Mouse (Mus musculus) forebrain, embryonic 15.5 days (tissue): ENCODE data around the gene Lyst. TPM values are rescaled to one million over a fixed set of nuclear protein-coding genes. Genes with fewer than 3 reads are reported as not detected.
"Not testable (repeated sequence)": the region's sequence is repeated elsewhere in the genome, so short reads cannot be mapped to it uniquely, and the experiment has no call there.

Experiments used
- ATAC-seq: fragments of 200-750 bp; cut with Nextera tagmentation; replicated peaks from 2 replicates; pipeline ENCODE4 v1.8.0; 2017; ENCODE audit warnings: mild to moderate bottlenecking, moderate TSS enrichment, moderate library complexity
- H3K27ac ChIP-seq: fragments of 300-500 bp; sonication (generic); replicated peaks from 2 replicates; pipeline ENCODE4 v1.5.1; 2015; ENCODE audit warnings: mild to moderate bottlenecking, inconsistent platforms
- H3K27me3 ChIP-seq: fragments of 300-500 bp; sonication (generic); 2 replicates; pipeline ENCODE4 v1.6.1; 2015; ENCODE audit warnings: inconsistent platforms
- H3K36me3 ChIP-seq: fragments of 300-500 bp; sonication (generic); 2 replicates; pipeline ENCODE4 v1.6.1; 2015; ENCODE audit warnings: mild to moderate bottlenecking, inconsistent platforms
- H3K4me1 ChIP-seq: fragments of 300-500 bp; sonication (generic); 2 replicates; pipeline ENCODE4 v1.6.1; 2015; ENCODE audit warnings: inconsistent platforms
- H3K4me2 ChIP-seq: fragments of 300-500 bp; sonication (generic); replicated peaks from 2 replicates; pipeline ENCODE4 v1.6.1; 2015; ENCODE audit warnings: mild to moderate bottlenecking, inconsistent platforms
- H3K4me3 ChIP-seq: fragments of 300-500 bp; sonication (generic); 2 replicates; pipeline ENCODE4 v1.5.1; 2015; ENCODE audit warnings: mild to moderate bottlenecking, inconsistent platforms
- H3K9ac ChIP-seq: fragments of 300-500 bp; sonication (generic); replicated peaks from 2 replicates; pipeline ENCODE4 v1.6.1; 2015; ENCODE audit warnings: mild to moderate bottlenecking, inconsistent platforms
- H3K9me3 ChIP-seq: fragments of 300-500 bp; sonication (generic); 2 replicates; pipeline ENCODE4 v1.6.1; 2016; ENCODE audit warnings: inconsistent platforms
- WGBS: fragments of 180-500 bp; shearing (Covaris S2); methylation state at CpG from one replicate; pipeline ENCODE4 v1.1.7; 2015; ENCODE audit warnings: mixed read lengths; 5-methylcytosine and 5-hydroxymethylcytosine counted together
- polyA plus RNA-seq: library from polyadenylated mRNA; unstranded; fragments of >200 nt; fragmentation: Nextera tagmentation; extraction: Ambion mirVana; gene quantifications from 2 replicates; pipeline ENCODE4 v1.2.1, GENCODE M21; 2015

The Lyst gene
- polyA plus RNA-seq, 1 experiment from 2014 or later = 4.1 TPM

DNA sequence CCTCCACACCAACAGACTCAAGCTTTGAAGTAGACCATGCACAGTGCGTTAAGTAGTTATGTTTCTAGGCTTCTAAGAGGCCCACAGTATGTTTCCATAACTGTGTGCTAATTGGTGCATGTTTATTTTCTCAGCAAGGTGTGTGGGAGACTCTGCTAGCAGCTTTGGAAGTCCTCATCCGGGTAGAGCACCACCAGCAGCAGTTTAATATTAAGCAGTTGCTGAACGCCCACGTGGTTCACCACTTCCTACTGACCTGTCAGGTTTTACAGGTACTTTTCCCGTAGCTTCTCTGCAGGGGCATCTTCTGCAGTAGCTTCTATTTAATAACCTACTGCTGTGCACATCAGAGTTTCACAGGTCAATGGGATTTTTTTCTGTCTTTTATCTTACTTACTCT is 80.5 kb downstream of the Lyst start:
- Histone ChIP-seq H3K4me1 (no peaks in the 10 kb centered on the region), H3K27me3 (no peaks in the 10 kb centered on the region), H3K36me3 (peaks cover 3% of the 10 kb centered on the region; the same call in 1 of the 2 replicates), H3K9me3 (no peaks in the 10 kb centered on the region), H3K9ac (no peak overlapping the region), H3K27ac (no peak overlapping the region), H3K4me3 (no peak overlapping the region), H3K4me2 (no peak overlapping the region)
- 63% methylated on average over 5 of the region's 5 CpGs for WGBS
- ATAC-seq = no peak

DNA sequence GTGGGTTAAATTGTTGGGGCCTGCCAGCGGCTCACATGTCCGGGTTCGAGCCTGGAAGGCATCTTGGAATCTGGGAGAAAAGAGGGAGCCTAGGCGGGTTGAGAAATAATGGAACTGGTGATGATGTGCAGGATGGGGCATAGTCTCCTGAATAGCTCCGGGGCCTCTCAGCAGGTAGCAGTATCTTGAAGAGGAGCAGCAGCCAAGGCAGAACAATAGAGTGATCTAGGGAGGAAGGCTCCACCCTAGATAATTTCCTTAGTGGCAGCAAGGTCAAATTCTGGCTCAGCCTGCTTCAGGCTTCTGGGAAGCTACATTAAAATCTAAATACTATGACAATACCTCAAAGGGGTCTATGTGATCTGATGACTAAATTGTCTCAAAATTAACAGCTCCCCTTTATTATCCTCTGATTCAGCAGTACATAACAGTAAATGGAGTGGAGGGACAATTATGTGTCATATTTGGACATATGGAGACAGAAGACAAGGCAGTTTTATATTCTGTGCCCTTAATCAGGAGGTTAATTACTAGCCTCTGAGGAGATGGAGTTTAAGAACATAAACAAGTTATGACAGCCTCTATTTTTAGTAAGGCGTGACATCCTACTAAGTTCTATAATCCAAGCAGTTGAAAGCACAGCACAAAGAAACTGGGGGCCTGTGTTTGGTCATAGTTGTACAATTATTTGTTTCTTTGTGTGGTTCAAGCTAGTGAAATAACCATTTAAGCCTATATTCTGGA is 81.6 kb downstream of the Lyst start:
- 70% methylated on average over 6 of the region's 6 CpGs for WGBS

DNA sequence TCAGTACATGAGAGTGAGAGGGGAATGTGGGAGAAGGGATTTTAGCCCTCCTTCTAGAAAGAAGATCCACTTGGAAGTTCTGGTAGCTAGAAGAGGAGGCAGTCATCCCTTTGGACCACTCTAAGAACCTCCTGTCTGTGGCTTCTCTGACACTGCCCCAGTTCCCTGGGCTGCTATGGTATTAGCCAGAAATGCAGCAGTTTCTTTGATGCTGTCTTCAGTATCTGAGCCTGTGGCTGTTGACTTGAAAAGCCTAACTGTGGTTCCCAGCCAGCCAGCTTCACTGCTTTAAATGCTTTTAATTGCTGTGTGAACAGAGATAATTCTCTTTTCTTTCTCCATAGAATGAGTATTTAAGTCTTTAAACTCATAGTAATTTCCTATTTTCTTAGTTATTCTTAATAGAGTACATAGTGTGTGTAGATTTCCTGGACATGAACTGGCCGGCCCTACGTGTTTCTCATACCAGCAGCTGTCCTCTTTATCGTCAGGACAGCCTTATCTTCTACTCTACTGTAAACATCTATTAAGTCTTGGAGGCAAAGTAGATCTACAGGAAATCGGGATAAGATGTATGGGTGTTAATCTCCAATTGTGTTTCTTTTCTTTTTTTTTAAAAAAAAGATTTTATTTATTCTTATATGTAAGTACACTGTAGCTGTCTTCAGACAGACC is 84.6 kb downstream of the Lyst start:
- H3K27me3 ChIP-seq = no peaks in the 10 kb centered on the region
- peaks cover 14% of the 10 kb centered on the region for H3K36me3 ChIP-seq
- H3K4me3 ChIP-seq = no peak overlapping the region
- no peaks in the 10 kb centered on the region for H3K4me1 ChIP-seq
- no peaks in the 10 kb centered on the region for H3K9me3 ChIP-seq
- 91% methylated on average over 4 of the region's 4 CpGs for WGBS
- no peak overlapping the region for H3K9ac ChIP-seq
- H3K27ac ChIP-seq = no peak overlapping the region
- no peak for ATAC-seq
- H3K4me2 ChIP-seq = no peak overlapping the region

More for the DNA sequence above, 81.6 kb downstream of the Lyst start:
- Histone ChIP-seq H3K9me3 (no peaks in the 10 kb centered on the region), H3K4me3 (no peak overlapping the region), H3K9ac (no peak overlapping the region), H3K4me1 (no peaks in the 10 kb centered on the region), H3K27me3 (no peaks in the 10 kb centered on the region), H3K27ac (no peak overlapping the region), H3K4me2 (no peak overlapping the region), H3K36me3 (peaks cover 8% of the 10 kb centered on the region; the same call in 1 of the 2 replicates)
- ATAC-seq = no peak

DNA sequence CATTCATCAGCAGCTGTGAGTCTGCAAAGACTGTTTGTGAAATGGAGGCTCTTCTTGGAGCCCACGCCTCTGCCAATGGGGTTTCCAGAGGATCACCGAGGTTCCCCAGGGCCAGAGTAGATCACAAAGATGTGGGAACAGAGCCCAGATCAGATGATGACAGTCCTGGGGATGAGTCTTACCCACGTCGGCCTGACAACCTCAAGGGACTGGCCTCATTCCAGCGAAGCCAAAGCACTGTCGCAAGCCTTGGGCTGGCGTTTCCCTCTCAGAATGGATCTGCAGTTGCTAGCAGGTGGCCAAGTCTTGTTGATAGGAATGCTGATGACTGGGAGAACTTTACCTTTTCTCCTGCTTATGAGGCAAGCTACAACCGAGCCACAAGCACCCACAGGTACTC is 87.7 kb downstream of the Lyst start:
- H3K4me1 ChIP-seq = no peaks in the 10 kb centered on the region

DNA sequence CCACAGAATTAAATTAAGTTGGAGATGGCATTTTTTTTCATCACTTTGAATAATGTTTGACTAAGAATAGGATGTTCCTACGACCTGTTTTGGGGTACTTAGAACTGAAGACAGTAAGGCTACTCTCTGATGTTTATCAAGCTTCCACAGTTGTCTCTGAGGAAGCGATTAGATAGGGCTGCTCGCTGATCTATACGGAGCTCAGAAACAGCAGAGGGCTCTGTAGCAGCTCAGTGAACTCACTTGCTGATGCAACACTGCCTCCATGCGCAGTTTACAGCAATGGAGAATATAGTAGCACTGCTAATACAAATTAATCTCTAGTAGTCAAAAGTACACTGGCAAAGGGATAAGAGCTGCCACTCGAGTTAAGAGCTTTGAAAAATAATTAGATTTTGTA is 91.4 kb downstream of the Lyst start:
- Histone ChIP-seq H3K9me3 (no peaks in the 10 kb centered on the region), H3K36me3 (peaks cover 6% of the 10 kb centered on the region; the same call in 1 of the 2 replicates), H3K4me3 (no peak overlapping the region), H3K4me2 (no peak overlapping the region), H3K27me3 (no peaks in the 10 kb centered on the region), H3K9ac (no peak overlapping the region), H3K27ac (no peak overlapping the region), H3K4me1 (no peaks in the 10 kb centered on the region)
- 63% methylated on average over 6 of the region's 6 CpGs for WGBS
- ATAC-seq = no peak

More for the DNA sequence above, 87.7 kb downstream of the Lyst start:
- H3K27me3 ChIP-seq = no peaks in the 10 kb centered on the region
- no peak overlapping the region for H3K4me3 ChIP-seq
- H3K36me3 ChIP-seq = peaks cover 14% of the 10 kb centered on the region
- no peaks in the 10 kb centered on the region for H3K9me3 ChIP-seq
- no peak overlapping the region for H3K27ac ChIP-seq
- ATAC-seq = no peak
- 85% methylated on average over 8 of the region's 8 CpGs for WGBS
- no peak overlapping the region for H3K9ac ChIP-seq
- no peak overlapping the region for H3K4me2 ChIP-seq

DNA sequence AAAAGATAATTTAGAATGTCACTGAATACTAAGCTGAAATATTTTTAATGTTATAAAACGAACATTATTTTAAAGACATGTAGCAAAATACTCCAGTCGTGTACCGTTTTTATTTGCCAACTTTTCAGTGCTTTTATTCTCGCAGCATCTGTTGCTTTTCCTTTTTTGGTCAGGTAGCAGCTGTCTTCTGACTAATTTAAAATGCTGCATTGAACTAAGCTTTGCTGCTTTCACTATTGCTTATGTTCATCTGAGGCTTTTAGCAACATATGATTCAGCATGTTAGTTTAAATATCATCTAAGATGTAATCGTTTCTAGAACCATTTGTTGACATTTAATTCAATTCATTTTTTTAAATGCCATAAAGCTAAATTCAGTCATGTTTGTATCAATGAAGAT is 113.3 kb downstream of the Lyst start:
- Histone ChIP-seq H3K9me3 (no peaks in the 10 kb centered on the region), H3K36me3 (peaks cover 6% of the 10 kb centered on the region), H3K4me3 (no peak overlapping the region), H3K27ac (no peak overlapping the region), H3K9ac (no peak overlapping the region), H3K27me3 (no peaks in the 10 kb centered on the region), H3K4me1 (0 out of 2 replicates have a peak, but pooled peaks cover 3% of the 10 kb centered on the region), H3K4me2 (no peak overlapping the region)
- ATAC-seq = peak; percentile 67
- 68% methylated on average over 5 of the region's 5 CpGs for WGBS

DNA sequence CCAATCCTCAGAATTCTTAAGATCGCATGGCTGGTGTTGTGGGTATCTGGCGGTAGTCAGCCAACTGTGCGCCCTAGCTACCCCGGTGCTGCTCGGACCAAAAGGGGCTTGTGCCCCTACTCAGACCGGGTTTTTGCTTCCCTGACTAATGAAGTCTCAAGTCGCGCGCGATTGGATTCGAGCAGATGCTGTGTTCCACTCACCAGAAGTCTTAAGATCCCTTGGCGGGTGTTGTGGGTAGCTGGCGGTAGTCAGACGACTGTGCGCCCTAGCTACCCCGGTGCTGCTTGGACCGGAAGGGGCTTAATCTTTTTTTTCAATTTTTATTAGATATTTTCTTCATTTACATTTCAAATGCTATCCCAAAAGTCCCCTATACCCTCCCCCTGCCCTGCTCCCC is 131.2 kb downstream of the Lyst start:
- H3K9me3 ChIP-seq, H3K27me3 ChIP-seq, H3K4me2 ChIP-seq, ATAC-seq, H3K4me1 ChIP-seq, H3K27ac ChIP-seq, H3K36me3 ChIP-seq, H3K4me3 ChIP-seq, H3K9ac ChIP-seq: not testable (repeated sequence)
- WGBS = 92% methylated on average over 17 of the region's 17 CpGs

DNA sequence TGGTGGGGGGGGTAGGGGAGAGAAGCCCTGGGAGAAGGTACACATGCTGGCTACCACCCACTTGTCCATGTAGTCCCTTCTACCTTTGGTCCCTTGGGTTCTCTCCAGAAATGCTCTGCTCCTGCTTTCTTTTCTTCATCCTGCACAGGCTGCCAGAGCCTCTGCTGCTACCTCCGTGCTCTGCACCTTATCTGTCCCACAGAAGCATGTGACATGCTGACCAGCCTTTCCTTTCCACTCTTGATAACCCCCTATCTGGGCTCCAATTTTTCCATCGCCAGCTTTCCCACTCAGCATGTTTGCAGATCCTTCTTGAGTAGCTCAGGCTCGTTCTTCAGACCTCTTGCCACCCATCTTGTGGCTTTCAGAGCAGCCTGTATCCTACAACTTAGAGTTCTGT is 133.1 kb downstream of the Lyst start:
- no peaks in the 10 kb centered on the region for H3K4me1 ChIP-seq
- no peak overlapping the region for H3K4me3 ChIP-seq
- H3K27ac ChIP-seq = no peak overlapping the region
- H3K27me3 ChIP-seq = no peaks in the 10 kb centered on the region
- no peaks in the 10 kb centered on the region for H3K9me3 ChIP-seq
- 89% methylated on average over 3 of the region's 3 CpGs for WGBS
- H3K4me2 ChIP-seq = no peak overlapping the region
- H3K36me3 ChIP-seq = peaks cover 7% of the 10 kb centered on the region; the same call in 1 of the 2 replicates
- ATAC-seq = no peak
- no peak overlapping the region for H3K9ac ChIP-seq

DNA sequence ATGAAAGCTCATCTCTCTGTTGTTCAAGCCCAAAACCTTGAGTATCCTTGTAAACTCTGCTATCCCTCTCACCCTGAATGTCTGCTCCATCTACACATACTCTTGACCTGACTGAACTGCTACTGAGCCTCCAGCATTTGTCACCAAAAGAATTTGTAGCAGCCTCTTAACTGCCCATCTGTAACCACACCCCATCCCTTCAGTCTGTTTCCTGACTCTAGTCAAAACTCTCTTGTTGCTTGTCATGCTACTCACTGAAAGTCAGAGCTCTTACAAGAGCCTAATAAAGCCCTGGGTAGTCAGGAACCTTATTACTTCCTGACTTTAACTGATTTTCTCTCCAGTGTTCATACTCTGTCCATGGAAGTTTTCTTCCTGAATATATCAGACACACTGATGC is 133.6 kb downstream of the Lyst start:
- no peaks in the 10 kb centered on the region for H3K9me3 ChIP-seq
- no peak overlapping the region for H3K27ac ChIP-seq
- no peak overlapping the region for H3K4me2 ChIP-seq
- no peak for ATAC-seq
- H3K36me3 ChIP-seq = peaks cover 7% of the 10 kb centered on the region; the same call in 1 of the 2 replicates
- no peaks in the 10 kb centered on the region for H3K27me3 ChIP-seq
- no peak overlapping the region for H3K9ac ChIP-seq
- H3K4me1 ChIP-seq = no peaks in the 10 kb centered on the region
- no peak overlapping the region for H3K4me3 ChIP-seq

DNA sequence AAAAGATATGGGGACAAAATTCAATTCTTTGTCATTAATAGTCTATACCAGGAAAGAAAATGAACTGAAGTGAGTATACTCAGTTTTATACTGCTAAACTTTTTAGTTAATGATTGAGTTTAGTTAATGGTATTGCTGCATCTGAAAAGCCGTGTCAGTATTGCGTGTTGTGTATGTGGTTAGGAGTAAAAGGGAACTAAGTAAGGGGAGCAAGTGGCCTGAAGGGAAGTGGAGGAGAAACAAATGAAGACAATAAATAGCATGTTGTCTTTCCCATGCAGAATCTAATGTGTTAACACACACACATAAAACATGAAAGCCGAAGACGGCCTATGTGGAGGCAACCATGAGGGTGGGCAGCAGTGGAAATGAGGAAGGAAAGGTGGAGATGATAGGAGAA is 149.0 kb downstream of the Lyst start:
- peaks cover 22% of the 10 kb centered on the region for H3K36me3 ChIP-seq
- no peak overlapping the region for H3K4me3 ChIP-seq
- no peaks in the 10 kb centered on the region for H3K4me1 ChIP-seq
- no peak overlapping the region for H3K9ac ChIP-seq
- no peaks in the 10 kb centered on the region for H3K9me3 ChIP-seq
- no peak for ATAC-seq
- no peak overlapping the region for H3K27ac ChIP-seq
- no peak overlapping the region for H3K4me2 ChIP-seq
- H3K27me3 ChIP-seq = no peaks in the 10 kb centered on the region
- 94% methylated on average over 4 of the region's 4 CpGs for WGBS

DNA sequence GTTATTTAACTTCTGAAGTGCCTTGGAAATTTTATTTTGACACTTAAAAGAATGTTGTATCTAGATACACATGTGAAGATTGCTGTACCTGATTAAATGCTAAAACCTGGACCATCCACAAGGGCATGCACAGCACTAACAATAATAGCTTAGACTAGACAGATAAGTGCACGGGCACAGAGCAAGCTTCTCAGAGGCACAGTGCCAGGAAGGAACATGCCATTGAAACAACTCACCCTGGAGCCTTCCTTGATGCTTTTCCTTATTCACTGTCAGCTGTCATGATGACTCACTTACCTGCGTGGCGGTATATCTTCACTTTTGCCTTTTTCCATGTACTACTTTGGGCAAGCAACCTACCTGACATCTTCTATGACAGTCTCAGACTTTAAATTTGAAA is 155.7 kb downstream of the Lyst start:
- Histone ChIP-seq H3K4me2 (no peak overlapping the region), H3K27ac (no peak overlapping the region), H3K36me3 (peaks cover 31% of the 10 kb centered on the region), H3K27me3 (no peaks in the 10 kb centered on the region), H3K4me3 (no peak overlapping the region), H3K4me1 (no peaks in the 10 kb centered on the region), H3K9me3 (no peaks in the 10 kb centered on the region), H3K9ac (no peak overlapping the region)
- ATAC-seq = no peak
- WGBS = 88% methylated on average over 3 of the region's 3 CpGs

DNA sequence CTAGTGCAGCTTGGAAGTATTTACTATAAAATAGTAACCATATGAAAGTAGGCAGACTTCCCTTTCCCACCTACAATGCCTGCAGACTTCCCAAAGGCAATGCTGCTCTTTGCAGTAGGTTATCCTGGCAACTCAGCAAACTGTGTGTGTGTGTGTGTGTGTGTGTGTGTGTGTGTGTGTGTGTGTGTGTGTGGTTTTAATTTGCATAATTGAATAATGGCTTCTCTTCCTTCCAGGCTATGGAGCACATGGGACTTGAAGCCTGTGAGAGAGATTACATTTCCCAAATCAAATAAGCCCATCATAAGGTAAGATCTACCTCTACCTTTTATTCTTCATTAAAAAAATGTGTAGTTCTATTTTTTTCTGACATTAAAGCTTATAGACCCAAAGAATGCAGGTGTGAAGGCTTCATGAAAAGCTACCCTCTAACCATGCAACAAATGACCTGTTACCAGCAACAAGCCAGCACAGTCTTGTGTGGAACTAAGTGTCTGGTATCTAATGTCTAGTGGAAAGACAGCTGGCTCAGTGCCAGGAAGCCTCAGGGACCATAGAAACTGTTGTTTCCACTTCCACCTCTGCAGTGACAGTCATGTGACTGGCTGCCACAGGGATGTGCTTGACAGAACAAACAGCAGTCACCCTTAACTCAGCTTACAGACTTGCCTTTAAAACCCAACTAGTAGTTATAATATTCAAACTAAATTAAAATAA is 185.7 kb downstream of the Lyst start:
- H3K4me2 ChIP-seq = no peak overlapping the region
- no peak overlapping the region for H3K4me3 ChIP-seq
- peaks cover 11% of the 10 kb centered on the region; the same call in 1 of the 2 replicates for H3K36me3 ChIP-seq
- H3K9me3 ChIP-seq = no peaks in the 10 kb centered on the region
- H3K9ac ChIP-seq = no peak overlapping the region
- H3K27ac ChIP-seq = no peak overlapping the region
- no peaks in the 10 kb centered on the region for H3K27me3 ChIP-seq
- H3K4me1 ChIP-seq = peaks cover 3% of the 10 kb centered on the region; the same call in 1 of the 2 replicates
- ATAC-seq = peak; percentile 66
